Mouse (Mus musculus) adrenal gland, adult 18-20 months (tissue): ENCODE data around the gene Cbx8. TPM values are rescaled to one million over a fixed set of nuclear protein-coding genes. Genes with fewer than 3 reads are reported as not detected.
A peak's percentile ranks its signal among the peaks of the same experiment; 100 is the strongest.

Experiments used
- DNase-seq, 2 experiments: peaks; one replicate each; pipeline ENCODE4 v3.0.0; 2021 to 2022; ENCODE audit warnings: low spot score in 2 of 2
- long read RNA-seq, 2 experiments: library from polyadenylated mRNA; stranded (forward); transcript quantifications; one replicate each; pipeline ENCODE4 v2.0.0; 2021
- total RNA-seq, 2 experiments: library from RNA; stranded (reverse); gene quantifications; 1 replicate in 1 of 2; 2 replicates in 1 of 2; pipeline ENCODE4 v1.2.3; 2021

Cbx8 gene
- total RNA-seq, result 10 to 100 TPM; 12.2 to 16.7 TPM
- long read RNA-seq, experiment 1, transcript Cbx8-201 (5 exons, 3,580 nt), result major isoform, 9 of 11 reads
- long read RNA-seq, experiment 1, partial matches to known transcripts, result 2 of 11 reads
- long read RNA-seq, experiment 1, other reads (novel, unspliced or antisense), result 0 of 11 reads
- long read RNA-seq, experiment 2, transcript Cbx8-201 (5 exons, 3,580 nt), result major isoform, 26 of 30 reads
- long read RNA-seq, experiment 2, partial matches to known transcripts, result 1 of 30 reads
- long read RNA-seq, experiment 2, other reads (novel, unspliced or antisense), result 3 of 30 reads

- DNase-seq, result peak; percentile 98
Observed at GRCm38 (mm10) chr11:119040600-119041324, at the start of gene Cbx8. Gene Cbx8 (minus strand): TSS chr11:119040969.

- peak; percentile 40 to 42 for DNase-seq
Observed at GRCm38 (mm10) chr11:119090076-119090960, 49.5 kb upstream of the Cbx8 start.

GRCm38 (mm10) chr11:119089235-119090075 is 48.7 kb upstream of the Cbx8 start:
- DNase-seq, result peak; percentile 41 to 58

- DNase-seq, result peak; percentile 28 to 43
Observed at GRCm38 (mm10) chr11:119088391-119089234, 47.8 kb upstream of the Cbx8 start.

- DNase-seq, result peak; percentile 55 to 62
Observed at GRCm38 (mm10) chr11:119087301-119088082, 46.7 kb upstream of the Cbx8 start.

- DNase-seq, result peak; percentile 88 to 91
Observed at GRCm38 (mm10) chr11:119086144-119086971, 45.6 kb upstream of the Cbx8 start, which contains the start of gene Cbx4. Gene Cbx4 (minus strand): TSS chr11:119086221.

- DNase-seq, result peak; percentile 63 to 71
Observed at GRCm38 (mm10) chr11:119085279-119086062, 44.7 kb upstream of the Cbx8 start.

- DNase-seq, result peak; percentile 37 to 43
Observed at GRCm38 (mm10) chr11:119084446-119085278, 43.9 kb upstream of the Cbx8 start.

GRCm38 (mm10) chr11:119083724-119084445 is 43.1 kb upstream of the Cbx8 start:
- DNase-seq, result peak; percentile 53 to 58

- DNase-seq, result peak; percentile 37 to 41
Observed at GRCm38 (mm10) chr11:119082638-119083599, 42.1 kb upstream of the Cbx8 start.

GRCm38 (mm10) chr11:119081839-119082637 is 41.3 kb upstream of the Cbx8 start:
- peak; percentile 56 to 57 for DNase-seq

GRCm38 (mm10) chr11:119081148-119081838 is 40.5 kb upstream of the Cbx8 start:
- peak; percentile 24 to 37 for DNase-seq
